Mouse (Mus musculus) kidney, adult 2 months (tissue): Measurements from ENCODE around the gene Skp1a.

ENCODE experiments used
- CTCF ChIP-seq: fragments of 200-500 bp; conservative IDR thresholded peaks from 2 replicates; pipeline ENCODE4 v1.5.1; 2011; ENCODE audit warnings: low read depth, mild to moderate bottlenecking, control low read depth, low read length, moderate library complexity, mixed read lengths; ENCODE audit not compliant: insufficient read depth, insufficient read length
- POLR2A ChIP-seq: fragments of 200-500 bp; IDR thresholded peaks from one replicate; pipeline ENCODE4 v1.6.1; 2011; ENCODE audit warnings: low read depth, low read length, control low read depth

GRCm38 (mm10) chr11:52251770-52252169 lies 20.0 kb downstream of the Skp1a start:
- no peak for TF ChIP-seq CTCF
- no peak for TF ChIP-seq POLR2A
